Mouse (Mus musculus): ENCODE measurements around the gene Tdg. TPM values are rescaled to one million over a fixed set of nuclear protein-coding genes. Genes with fewer than 3 reads are reported as not detected.

Tdg gene
- polyA plus RNA-seq, 1 experiment from 2014 or later = 231 TPM

GRCm38 (mm10) chr10:82631133-82631532 lies 1.5 kb downstream of the Tdg start:
- Histone ChIP-seq H3K4me3 (ENCODE audit: low read depth, low read length) (no peak overlapping the region), H3K9me3 (replicated peaks; ENCODE audit: control insufficient read depth, low read length) (no peaks in the 10 kb centered on the region), H3K36me3 (ENCODE audit: control insufficient read depth, insufficient read depth, low read length) (peaks cover 8% of the 10 kb centered on the region; the same call in 1 of the 2 replicates), H3K4me1 (ENCODE audit: control insufficient read depth, insufficient read depth, low read length) (peaks cover 15% of the 10 kb centered on the region), H3K27ac (ENCODE audit: low read depth, low read length) (no peak overlapping the region), H3K9ac (ENCODE audit: low read length) (peak overlapping the region; percentile 91), H3K4me2 (ENCODE audit: low read length) (peak overlapping the region; percentile 89), H3K27me3 (replicated peaks; ENCODE audit: control insufficient read depth, insufficient read depth, low read length) (no peaks in the 10 kb centered on the region)
- 78% methylated on average over 7 of the region's 7 CpGs for WGBS
- DNase-seq (ENCODE audit: low spot score) (no peak), ATAC-seq (no peak)

GRCm38 (mm10) chr10:82632496-82633280 lies 3.1 kb downstream of the Tdg start:
- H3K9ac ChIP-seq (ENCODE audit: low read length) = no peak overlapping the region
- H3K9me3 ChIP-seq (replicated peaks; ENCODE audit: control insufficient read depth, low read length) = no peaks in the 10 kb centered on the region
- no peak for DNase-seq (ENCODE audit: low spot score)
- 98% methylated on average over 12 of the region's 12 CpGs for WGBS
- no peak for ATAC-seq
- no peaks in the 10 kb centered on the region for H3K27me3 ChIP-seq (replicated peaks; ENCODE audit: control insufficient read depth, insufficient read depth, low read length)
- H3K4me2 ChIP-seq (ENCODE audit: low read length) = no peak overlapping the region
- H3K4me1 ChIP-seq (ENCODE audit: control insufficient read depth, insufficient read depth, low read length) = peaks cover 15% of the 10 kb centered on the region
- H3K4me3 ChIP-seq (ENCODE audit: low read depth, low read length) = no peak overlapping the region
- H3K27ac ChIP-seq (ENCODE audit: low read depth, low read length) = no peak overlapping the region
- H3K36me3 ChIP-seq (ENCODE audit: control insufficient read depth, insufficient read depth, low read length) = peaks cover 21% of the 10 kb centered on the region

- Histone ChIP-seq H3K36me3 (ENCODE audit: control insufficient read depth, insufficient read depth, low read length) (peaks cover 29% of the 10 kb centered on the region), H3K27ac (ENCODE audit: low read depth, low read length) (no peak overlapping the region)
- no peak for ATAC-seq
These were observed 4.7 kb downstream of the Tdg start for GRCm38 (mm10) chr10:82634348-82634747.

GRCm38 (mm10) chr10:82636321-82636720 lies 6.7 kb downstream of the Tdg start:
- Histone ChIP-seq H3K4me3 (ENCODE audit: low read depth, low read length) (no peak overlapping the region), H3K9ac (ENCODE audit: low read length) (no peak overlapping the region), H3K4me1 (ENCODE audit: control insufficient read depth, insufficient read depth, low read length) (peaks cover 4% of the 10 kb centered on the region), H3K4me2 (ENCODE audit: low read length) (no peak overlapping the region), H3K27ac (ENCODE audit: low read depth, low read length) (no peak overlapping the region), H3K9me3 (replicated peaks; ENCODE audit: control insufficient read depth, low read length) (no peaks in the 10 kb centered on the region), H3K27me3 (replicated peaks; ENCODE audit: control insufficient read depth, insufficient read depth, low read length) (no peaks in the 10 kb centered on the region), H3K36me3 (ENCODE audit: control insufficient read depth, insufficient read depth, low read length) (peaks cover 49% of the 10 kb centered on the region)
- no peak for DNase-seq (ENCODE audit: low spot score)
- 95% methylated on average over 3 of the region's 3 CpGs for WGBS
- ATAC-seq = no peak

More at GRCm38 (mm10) chr10:82634348-82634747, 4.7 kb downstream of the Tdg start:
- peaks cover 15% of the 10 kb centered on the region for H3K4me1 ChIP-seq (ENCODE audit: control insufficient read depth, insufficient read depth, low read length)
- H3K4me3 ChIP-seq (ENCODE audit: low read depth, low read length) = no peak overlapping the region
- no peaks in the 10 kb centered on the region for H3K27me3 ChIP-seq (replicated peaks; ENCODE audit: control insufficient read depth, insufficient read depth, low read length)
- 94% methylated on average over 7 of the region's 7 CpGs for WGBS
- DNase-seq (ENCODE audit: low spot score) = no peak
- no peak overlapping the region for H3K9ac ChIP-seq (ENCODE audit: low read length)
- no peak overlapping the region for H3K4me2 ChIP-seq (ENCODE audit: low read length)
- no peaks in the 10 kb centered on the region for H3K9me3 ChIP-seq (replicated peaks; ENCODE audit: control insufficient read depth, low read length)

GRCm38 (mm10) chr10:82639032-82639698 lies 9.5 kb downstream of the Tdg start:
- peaks cover 68% of the 10 kb centered on the region for H3K36me3 ChIP-seq (ENCODE audit: control insufficient read depth, insufficient read depth, low read length)
- 90% methylated on average over 8 of the region's 8 CpGs for WGBS

GRCm38 (mm10) chr10:82641481-82641880 lies 11.9 kb downstream of the Tdg start:
- Histone ChIP-seq H3K27ac (ENCODE audit: low read depth, low read length) (no peak overlapping the region), H3K27me3 (replicated peaks; ENCODE audit: control insufficient read depth, insufficient read depth, low read length) (no peaks in the 10 kb centered on the region), H3K4me1 (ENCODE audit: control insufficient read depth, insufficient read depth, low read length) (no peaks in the 10 kb centered on the region), H3K9ac (ENCODE audit: low read length) (no peak overlapping the region), H3K36me3 (ENCODE audit: control insufficient read depth, insufficient read depth, low read length) (peaks cover 88% of the 10 kb centered on the region), H3K4me2 (ENCODE audit: low read length) (no peak overlapping the region), H3K9me3 (replicated peaks; ENCODE audit: control insufficient read depth, low read length) (no peaks in the 10 kb centered on the region), H3K4me3 (ENCODE audit: low read depth, low read length) (no peak overlapping the region)
- DNase-seq (ENCODE audit: low spot score) (no peak), ATAC-seq (no peak)
- WGBS = 90% methylated on average over 9 of the region's 9 CpGs

More at GRCm38 (mm10) chr10:82639032-82639698, 9.5 kb downstream of the Tdg start:
- H3K27ac ChIP-seq (ENCODE audit: low read depth, low read length) = no peak overlapping the region
- no peaks in the 10 kb centered on the region for H3K27me3 ChIP-seq (replicated peaks; ENCODE audit: control insufficient read depth, insufficient read depth, low read length)
- H3K9ac ChIP-seq (ENCODE audit: low read length) = no peak overlapping the region
- no peaks in the 10 kb centered on the region for H3K4me1 ChIP-seq (ENCODE audit: control insufficient read depth, insufficient read depth, low read length)
- H3K4me2 ChIP-seq (ENCODE audit: low read length) = no peak overlapping the region
- ATAC-seq (no peak), DNase-seq (ENCODE audit: low spot score) (no peak)
- H3K4me3 ChIP-seq (ENCODE audit: low read depth, low read length) = no peak overlapping the region
- H3K9me3 ChIP-seq (replicated peaks; ENCODE audit: control insufficient read depth, low read length) = no peaks in the 10 kb centered on the region

GRCm38 (mm10) chr10:82646083-82646482 lies 16.5 kb downstream of the Tdg start:
- H3K27me3 ChIP-seq (replicated peaks; ENCODE audit: control insufficient read depth, insufficient read depth, low read length) = no peaks in the 10 kb centered on the region
- no peak for DNase-seq (ENCODE audit: low spot score)
- no peak overlapping the region for H3K4me3 ChIP-seq (ENCODE audit: low read depth, low read length)
- no peak overlapping the region for H3K4me2 ChIP-seq (ENCODE audit: low read length)
- WGBS = 94% methylated on average over 8 of the region's 8 CpGs
- no peaks in the 10 kb centered on the region for H3K9me3 ChIP-seq (replicated peaks; ENCODE audit: control insufficient read depth, low read length)
- peaks cover 79% of the 10 kb centered on the region for H3K36me3 ChIP-seq (ENCODE audit: control insufficient read depth, insufficient read depth, low read length)
- H3K9ac ChIP-seq (ENCODE audit: low read length) = no peak overlapping the region
- H3K27ac ChIP-seq (ENCODE audit: low read depth, low read length) = no peak overlapping the region
- no peaks in the 10 kb centered on the region for H3K4me1 ChIP-seq (ENCODE audit: control insufficient read depth, insufficient read depth, low read length)
- ATAC-seq = no peak

GRCm38 (mm10) chr10:82647205-82647811 lies 17.7 kb downstream of the Tdg start:
- Histone ChIP-seq H3K36me3 (ENCODE audit: control insufficient read depth, insufficient read depth, low read length) (peaks cover 77% of the 10 kb centered on the region), H3K27me3 (replicated peaks; ENCODE audit: control insufficient read depth, insufficient read depth, low read length) (no peaks in the 10 kb centered on the region), H3K4me1 (ENCODE audit: control insufficient read depth, insufficient read depth, low read length) (no peaks in the 10 kb centered on the region), H3K9ac (ENCODE audit: low read length) (no peak overlapping the region), H3K4me2 (ENCODE audit: low read length) (no peak overlapping the region), H3K4me3 (ENCODE audit: low read depth, low read length) (no peak overlapping the region), H3K9me3 (replicated peaks; ENCODE audit: control insufficient read depth, low read length) (no peaks in the 10 kb centered on the region), H3K27ac (ENCODE audit: low read depth, low read length) (no peak overlapping the region)
- ATAC-seq (no peak), DNase-seq (ENCODE audit: low spot score) (no peak)
- WGBS = 96% methylated on average over 17 of the region's 17 CpGs
